Mouse (Mus musculus): Measurements from ENCODE around the gene Hecw2.

Hecw2 gene

DNA sequence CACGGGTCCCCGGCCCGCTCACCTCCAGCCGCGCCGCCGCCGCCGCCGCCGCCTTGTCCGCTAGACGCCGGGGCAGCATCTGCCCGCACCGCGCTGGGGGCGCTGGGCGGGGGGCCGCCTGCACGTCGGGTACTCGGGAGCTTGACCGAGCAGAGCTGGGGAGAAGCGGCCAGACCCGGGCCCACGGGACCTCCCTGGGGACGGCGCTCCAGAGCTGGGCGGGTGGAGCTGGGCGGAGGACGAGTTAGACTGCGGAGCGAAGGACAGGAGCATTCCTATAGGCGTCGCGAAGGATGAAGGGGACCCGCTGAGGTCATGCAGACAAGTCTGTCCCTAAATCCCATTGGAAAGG lies at the start of gene Hecw2:
Gene Hecw2, minus strand, starts transcription at position 215 of the 352 bp plus-strand sequence.
- peak; percentile 61 for DNase-seq (ENCODE audit: low read depth, low spot score)

DNA sequence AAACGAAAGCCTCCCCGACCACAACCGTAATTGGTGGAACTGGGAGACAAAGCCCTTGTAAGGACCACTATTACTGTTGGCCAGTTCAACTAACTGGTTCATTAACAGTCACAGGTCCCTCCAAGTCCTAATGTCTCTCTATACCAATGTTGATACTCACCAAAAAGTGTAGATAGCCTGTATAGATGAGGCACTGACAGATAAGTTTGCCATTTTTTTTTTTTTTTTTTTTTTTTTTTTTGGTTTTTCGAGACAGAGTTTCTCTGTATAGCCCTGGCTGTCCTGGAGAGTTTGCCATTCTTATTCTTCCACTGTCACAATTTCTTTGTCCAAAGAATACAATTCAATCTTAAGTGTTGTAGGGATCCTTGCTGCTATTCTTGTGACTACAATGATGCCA lies 47.8 kb upstream of the Hecw2 start:
- DNase-seq (ENCODE audit: low read depth, low spot score) = no peak

DNA sequence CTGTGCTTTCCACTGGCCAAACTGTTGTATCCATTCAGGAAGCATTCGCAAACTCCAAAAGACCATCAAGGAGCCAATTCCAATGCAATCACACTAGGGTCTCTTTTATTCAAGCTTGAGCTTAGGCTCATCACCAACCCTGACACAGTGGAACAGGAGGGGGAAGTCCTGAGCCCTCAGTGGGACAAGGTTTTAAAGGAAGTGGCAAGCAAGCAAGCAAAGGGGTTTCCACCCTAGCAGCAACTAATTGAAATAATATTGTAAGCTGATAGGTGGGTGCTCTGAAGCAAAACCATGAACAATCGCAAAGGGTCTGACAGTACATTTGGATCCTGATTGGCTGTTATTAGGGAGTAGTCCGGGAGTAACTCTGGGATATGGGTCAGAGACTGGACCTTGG lies 25.3 kb upstream of the Hecw2 start:
- DNase-seq (ENCODE audit: low read depth, low spot score) = no peak

DNA sequence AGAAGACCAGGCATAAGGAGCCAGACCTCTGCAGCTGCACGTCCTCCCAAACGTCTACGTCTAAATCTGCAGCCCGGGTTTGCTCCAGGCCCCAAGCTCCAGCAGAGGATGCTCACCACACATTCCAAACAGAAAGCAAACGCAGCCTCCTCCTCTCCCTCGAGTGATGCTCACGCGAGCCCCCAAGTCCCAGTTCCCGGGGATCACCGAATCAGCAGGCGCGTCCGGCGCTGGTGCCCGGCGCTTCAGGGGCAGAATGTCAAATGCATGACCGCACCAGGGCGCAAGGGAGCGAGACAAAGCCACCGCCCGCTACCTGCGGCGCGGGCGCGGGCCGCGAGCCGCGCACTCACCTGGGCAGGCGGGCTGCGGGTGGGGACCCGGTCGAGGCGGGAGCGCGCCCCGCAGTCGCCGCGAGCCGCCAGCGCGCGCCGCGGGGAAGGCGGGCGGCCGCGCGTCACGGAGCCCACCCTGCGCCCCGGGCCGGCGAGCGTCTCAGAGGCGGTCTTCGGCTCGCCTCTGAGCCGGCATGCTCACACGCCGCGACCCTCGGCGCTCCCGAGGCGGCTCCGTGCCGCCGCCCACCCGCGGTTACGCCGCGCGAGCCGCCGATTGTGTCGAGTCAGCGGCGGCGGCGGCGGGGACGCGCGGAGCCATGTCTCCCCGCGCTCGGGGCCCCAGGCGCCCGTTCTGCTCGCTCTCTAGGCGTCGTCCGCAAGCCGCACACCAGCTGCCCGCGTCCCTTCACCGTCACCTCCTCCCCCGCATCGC lies 600 bp downstream of the Hecw2 start:
- DNase-seq (ENCODE audit: low read depth, low spot score) = peak; percentile 83

DNA sequence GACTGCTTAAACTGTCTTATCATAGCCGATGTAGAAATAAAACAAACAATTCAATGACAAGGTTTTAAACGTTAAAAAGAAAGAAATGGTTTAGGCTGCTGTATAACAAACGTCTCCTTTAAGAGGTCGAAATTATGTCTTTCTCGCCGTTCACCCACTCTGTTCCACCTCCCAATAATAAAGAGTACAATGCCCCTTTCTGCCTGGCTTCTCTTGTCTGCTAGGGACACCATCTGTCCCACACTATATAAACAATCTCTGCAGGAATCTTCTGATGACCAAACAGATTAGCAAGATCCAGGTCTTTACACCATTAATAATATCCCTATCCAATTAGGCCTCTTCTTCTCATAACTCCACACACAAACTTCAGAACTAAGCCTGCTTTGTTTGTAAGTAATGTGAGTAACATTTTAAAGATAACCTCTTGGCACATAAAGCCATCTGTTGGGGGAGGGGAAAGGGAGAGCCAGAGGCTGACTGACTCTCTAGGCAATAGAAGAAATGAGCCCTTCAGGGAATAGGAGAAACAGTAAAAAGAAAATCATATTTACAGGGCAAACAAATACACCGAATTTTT lies 1.7 kb downstream of the Hecw2 start:
- DNase-seq (ENCODE audit: low read depth, low spot score) = no peak

DNA sequence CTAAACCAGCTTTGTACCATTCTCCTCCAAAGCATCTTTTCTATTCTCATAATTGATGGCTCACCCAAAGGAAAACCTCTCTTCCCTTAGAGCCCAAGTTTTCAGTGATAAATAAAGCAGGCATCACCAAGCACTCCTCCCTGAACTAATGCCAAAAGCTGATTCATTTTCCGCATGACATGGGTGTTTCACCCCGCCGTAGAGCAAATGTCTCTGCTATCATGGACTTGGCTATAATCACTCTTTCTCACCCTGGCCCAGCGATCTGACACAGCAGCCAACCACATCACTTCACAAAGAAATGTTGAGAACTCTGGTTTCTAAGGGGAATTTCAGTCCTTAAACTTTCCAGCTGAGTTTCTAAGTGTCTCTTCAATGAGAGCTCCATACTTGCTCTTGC lies 7.4 kb downstream of the Hecw2 start:
- DNase-seq (ENCODE audit: low read depth, low spot score) = no peak

DNA sequence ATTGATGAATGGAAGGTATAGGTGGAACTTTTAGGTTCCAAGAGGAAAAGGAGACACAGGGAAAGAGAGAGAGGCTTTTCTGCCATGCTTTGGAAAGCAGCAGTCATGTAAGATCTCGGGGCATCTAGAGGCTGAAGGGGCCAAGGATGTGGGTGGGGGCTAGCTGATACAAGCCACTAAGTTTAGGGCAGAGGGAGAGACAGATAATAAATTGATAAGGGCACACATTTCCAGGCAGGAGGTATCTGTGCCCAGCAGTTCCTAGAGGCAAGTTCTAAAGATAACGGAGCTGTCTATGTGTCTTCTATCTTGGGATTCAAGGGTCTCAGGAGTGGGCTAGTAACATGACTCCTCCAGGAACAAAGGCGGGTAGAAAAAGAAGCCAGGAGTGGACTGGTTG lies 8.6 kb downstream of the Hecw2 start:
- no peak for DNase-seq (ENCODE audit: low read depth, low spot score)

DNA sequence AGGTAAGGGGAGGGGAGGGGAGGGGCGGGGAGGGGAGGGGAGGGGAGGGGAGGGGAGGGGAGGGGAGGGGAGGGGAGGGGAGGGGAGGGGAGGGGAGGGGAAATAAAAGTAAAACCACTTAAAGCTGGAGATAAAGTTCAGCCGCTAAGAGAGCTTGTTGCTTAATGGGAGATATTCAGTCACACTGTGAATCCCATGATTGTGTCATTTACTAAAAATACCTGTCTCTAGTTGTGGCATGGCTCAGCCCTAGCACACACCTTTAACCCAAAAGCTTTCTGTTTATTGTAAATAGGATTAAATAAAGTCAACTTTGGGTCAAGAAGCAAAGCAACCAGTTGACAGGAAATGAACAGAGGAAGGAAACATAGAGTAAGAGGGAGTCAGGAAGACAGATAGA lies 14.3 kb downstream of the Hecw2 start:
- DNase-seq (ENCODE audit: low read depth, low spot score) = no peak

DNA sequence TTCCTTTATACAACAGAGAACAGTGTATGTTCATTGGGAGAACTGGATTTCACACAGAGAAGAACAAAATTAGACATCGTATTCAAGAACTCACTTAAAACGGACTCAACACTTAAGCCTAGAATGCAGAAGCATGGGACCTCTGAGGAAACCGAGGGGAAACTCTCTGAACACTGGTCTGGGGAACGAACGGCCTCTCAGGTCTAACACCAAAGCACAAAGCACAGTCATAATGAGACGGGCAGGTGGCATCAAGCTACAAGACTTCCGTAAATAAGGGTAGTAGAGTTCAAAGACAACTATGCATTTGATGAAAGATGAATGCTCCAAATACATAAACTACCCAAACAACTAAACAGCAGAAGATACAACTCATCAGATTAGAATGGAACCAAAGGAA lies 15.8 kb downstream of the Hecw2 start:
- no peak for DNase-seq (ENCODE audit: low read depth, low spot score)

DNA sequence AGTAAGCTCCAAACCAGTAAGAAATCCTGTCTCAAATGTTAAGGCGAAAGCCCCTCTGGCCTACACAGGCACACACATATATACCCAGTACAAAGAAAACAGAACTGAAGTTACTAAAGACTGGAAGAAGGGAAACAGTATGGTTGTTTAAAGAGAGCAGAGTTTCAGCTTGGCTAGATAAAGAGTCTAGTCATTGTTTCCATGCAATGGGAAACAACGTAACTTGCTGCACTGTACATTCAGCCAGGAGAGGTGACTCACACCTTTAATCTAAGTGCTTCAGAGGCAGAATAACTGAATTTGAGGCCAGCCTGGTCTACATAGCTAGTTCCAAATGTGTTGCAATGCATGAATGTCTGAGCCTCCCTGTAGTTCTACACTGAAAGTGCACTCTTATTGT lies 18.4 kb downstream of the Hecw2 start:
- DNase-seq (ENCODE audit: low read depth, low spot score) = no peak

DNA sequence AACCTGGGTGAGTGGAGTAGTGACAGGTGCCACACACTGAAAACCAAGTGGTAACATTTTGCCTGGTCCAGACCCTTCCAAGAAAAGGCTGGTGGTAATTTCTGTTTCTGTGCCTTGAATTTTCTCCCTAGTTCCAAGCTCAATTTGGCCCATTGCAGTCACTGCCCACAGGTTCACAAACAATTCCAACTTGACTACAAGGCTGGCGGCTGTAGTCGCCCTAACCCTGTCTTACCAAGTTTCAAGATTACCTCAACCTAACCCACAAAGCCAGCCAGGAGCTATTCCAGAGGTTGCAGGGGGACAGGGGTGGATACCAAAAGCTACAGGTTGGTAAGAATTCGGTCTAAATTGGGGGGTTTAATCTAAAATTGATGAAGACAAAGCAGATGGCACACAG lies 27.0 kb downstream of the Hecw2 start:
- DNase-seq (ENCODE audit: low read depth, low spot score) = no peak

DNA sequence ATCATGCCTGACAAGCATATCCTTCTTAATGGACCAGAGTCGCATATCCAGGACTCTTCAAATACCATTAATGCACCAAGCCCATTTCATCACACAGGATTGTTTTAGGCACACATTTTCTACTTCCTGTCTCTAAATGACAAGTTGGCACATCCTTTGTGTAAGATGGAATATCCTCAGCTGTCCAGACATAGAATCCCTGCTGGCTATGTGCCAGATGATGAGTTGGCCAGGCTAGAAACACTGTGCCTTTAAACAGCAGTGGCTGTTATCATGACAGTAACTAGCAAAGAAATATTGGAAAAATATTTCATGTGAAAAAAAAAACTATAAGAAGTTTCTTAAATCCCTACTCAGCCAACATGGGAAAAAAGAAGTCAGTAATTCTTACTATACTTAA lies 35.4 kb downstream of the Hecw2 start:
- no peak for DNase-seq (ENCODE audit: low read depth, low spot score)

DNA sequence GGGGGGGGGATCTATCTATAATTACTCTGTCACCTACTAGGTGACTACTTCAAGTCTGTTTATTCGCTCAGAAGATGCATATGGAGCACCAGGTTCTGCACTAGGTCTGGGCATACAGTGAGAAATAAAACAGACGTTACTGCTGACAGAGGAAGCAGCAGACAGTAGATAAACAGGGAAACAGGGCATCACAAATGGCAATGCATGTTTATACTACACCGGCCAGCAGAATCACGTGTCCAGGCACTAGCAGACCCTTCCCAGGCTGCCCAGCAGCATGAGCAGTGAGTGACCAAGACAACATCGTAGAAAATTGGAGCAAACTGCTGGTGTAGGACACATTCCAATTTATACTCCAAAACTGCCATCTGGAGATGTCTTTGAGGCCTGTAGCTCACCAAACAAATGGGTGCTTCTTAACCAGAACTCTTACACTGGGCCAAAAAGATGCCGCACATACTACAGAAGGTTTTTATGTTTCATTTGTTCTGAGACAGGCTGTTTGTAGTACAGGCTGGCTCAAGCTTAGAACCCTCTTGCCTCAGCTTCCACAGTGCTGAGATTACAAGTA lies 41.7 kb downstream of the Hecw2 start:
- DNase-seq (ENCODE audit: low read depth, low spot score) = no peak

DNA sequence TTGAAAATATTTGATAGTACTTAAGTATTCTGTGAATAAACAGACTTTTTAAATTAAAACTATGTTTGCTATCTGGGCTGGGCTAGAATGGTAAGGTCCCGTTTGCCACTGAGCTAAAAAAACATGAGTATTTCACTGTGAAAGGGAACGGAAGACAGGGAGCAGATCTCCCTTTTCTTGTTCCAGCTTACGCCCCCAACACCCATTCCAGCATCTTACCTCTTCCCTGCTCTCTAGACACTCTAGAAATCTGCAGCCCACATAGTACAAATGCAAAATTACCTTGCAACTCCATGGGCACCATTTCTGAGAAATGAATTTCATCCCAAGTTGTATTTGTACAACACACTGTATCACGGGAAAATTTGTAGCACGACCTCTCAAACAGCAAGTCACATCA lies 49.9 kb downstream of the Hecw2 start:
- DNase-seq (ENCODE audit: low read depth, low spot score) = no peak

DNA sequence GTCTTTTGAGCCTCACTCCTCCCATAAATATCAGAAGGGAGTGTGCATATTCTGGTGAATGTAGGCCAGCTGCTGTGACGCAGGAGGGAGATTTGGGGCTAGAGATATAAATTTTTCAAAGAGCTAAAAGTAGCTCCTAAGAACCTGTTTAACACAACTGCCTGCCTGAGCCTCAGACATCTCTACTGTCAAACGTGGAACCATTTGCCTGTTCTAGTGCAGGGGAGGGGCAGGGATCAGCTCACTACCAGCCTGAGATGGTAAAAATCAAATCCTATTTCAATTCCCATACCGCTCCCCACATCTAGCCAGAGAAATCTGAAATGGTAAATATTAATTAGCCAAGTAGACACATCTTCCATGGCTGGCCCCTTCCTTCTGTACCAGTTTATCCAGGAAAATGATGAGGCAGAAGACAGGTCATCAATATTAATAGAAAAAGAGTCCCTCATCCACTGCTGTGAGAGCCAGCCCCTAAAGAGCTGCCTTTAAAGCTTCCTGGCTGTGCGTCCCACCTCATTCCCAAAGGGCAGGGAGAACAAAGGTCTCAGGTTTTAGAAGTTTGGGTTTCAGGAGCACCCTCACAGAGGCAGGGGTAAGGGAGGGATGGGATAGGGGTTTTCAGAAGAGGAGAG lies 61.0 kb downstream of the Hecw2 start:
- DNase-seq (ENCODE audit: low read depth, low spot score) = no peak

DNA sequence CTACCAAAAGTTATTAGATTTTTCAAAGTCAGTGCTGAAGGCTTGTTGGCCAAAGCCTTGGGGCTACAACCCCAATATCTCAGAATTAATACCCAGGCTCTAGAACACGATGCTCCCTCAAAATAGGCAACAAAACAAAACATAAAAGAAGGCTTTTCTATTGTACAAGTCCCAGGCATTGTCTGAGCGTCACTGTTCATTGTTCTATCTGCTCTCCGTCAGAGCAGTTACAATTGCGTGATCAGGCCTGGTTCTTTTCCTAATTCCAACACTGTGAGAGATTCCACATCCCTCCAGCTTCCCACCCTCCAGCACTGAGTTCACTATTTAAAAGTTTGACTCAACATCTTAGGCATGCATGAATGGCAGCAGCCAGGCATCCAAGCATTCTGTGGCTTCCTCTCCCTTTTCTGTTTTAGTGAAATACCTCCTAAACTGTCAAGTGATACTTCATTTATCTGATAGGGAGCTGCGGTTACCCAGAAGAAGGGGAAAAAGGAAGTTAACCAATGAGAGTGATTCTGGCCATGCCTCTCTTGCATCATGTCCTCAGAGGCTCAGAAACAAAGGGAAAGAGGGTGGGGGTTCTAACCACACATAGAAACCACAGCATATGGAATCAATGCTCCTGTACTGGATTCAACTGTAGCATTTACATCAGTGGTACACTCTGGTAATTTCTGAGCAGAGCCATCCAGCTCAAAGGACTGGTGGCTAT lies 66.1 kb downstream of the Hecw2 start:
- no peak for DNase-seq (ENCODE audit: low read depth, low spot score)

DNA sequence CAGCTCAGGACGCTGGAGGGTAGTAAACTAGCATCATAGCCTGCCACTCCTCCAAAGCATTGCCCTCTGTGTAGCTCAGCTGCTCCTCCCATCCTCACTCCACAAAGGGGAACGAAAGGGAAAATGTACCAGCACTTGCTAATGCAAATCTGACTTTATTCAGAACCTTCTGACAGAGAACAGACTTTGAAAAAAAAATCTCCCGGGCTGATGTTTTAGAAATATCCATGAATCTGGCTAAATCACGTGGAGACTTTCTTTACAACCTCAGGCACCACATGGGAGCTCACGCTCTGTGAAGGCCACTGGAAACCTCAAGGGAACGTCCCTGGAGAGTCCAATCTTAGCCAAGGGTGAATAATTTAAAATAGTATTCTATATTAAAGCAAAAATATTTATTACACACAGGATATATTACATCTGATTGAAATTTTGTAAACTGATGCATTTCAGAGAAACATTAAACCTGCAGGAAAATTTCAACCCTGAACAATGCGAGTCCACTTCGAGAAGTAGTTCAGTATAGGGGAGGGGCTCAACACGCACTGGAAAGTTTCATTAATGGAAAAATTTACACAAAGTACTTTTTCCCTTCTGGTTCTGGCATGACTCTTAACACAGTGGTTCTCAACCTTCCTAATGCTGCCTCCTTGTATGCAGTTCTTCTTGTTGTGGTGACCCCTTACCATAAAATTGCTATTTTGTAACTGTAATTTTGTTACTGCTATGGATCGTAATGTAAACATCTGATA lies 67.8 kb downstream of the Hecw2 start:
- DNase-seq (ENCODE audit: low read depth, low spot score) = no peak

DNA sequence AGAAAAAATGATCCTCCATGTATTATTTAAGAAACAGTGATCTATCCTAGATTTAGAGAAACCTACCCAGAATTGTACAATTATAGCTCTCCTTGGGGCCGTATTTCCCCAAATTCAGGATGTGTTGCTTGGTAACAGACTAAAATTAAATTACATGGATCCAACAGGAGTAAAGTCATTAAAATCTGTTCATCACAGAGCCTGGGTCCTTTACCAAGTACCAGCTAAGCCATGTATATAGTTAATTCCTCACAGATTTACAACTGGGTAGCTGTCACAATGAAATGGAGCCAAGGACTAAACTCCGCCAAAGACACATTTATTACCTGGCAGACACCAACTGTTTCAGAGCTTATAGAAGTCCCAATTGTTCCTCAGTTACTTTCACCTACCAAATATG lies 72.4 kb downstream of the Hecw2 start:
- DNase-seq (ENCODE audit: low read depth, low spot score) = no peak

DNA sequence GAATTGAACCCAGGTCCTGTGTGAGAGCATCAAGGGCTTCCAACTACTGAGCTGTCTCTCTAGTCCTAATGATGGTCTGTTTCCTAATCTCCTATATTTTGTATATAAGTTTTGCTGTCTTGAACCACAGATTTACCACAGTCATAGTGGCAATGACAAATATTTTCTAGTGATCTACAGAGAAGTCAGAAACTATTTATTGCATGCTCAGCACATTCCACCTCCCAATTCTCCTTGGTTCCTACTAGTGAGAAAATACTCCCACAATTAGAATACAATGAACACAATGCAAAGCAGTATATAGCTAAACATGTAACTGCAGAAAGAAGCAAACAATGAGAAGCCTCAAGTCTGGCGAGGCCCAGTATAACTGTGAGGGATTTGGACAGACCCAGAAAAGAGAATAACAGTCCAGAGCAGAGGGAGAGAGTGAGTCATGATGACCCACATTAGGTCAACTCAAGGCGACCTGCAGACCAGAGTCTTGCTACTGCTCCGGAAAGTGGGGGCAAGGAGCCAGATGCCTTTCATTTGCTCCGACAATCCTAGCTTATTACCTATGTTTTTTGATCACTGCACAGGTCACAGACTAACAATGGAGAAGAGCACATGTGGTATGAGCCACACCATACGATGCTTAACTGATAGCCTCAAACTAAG lies 73.8 kb downstream of the Hecw2 start:
- DNase-seq (ENCODE audit: low read depth, low spot score) = no peak

DNA sequence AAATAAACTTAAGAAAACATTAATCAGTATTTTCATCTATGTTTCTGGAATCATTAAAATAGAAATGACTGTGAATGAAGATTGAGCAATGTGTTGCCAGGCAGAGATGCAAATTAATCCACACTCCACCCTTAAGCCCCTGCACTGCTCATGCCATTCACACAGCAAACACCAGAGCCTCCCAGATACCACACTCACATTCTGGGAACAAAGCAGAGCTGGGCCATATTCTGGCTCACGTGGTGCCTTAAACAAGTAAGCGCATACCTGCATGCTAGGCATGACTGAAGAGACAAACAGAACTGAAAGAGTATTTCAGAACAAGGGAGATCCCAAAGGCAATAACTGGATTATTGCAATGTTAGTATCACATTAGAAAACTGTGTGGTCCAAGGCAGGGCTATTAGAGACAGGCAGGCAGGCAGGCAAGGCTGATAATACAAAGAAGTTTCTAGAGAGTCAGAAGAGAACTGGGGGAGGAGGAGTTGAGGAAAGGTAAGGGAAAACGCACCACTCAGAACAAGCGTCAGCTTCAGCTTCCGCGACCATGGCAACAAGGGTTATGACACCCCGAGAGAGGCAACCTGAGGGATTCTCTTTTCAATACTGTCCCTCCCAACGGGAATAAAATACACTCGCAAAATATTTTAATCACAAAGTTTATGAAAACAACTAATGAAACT lies 75.2 kb downstream of the Hecw2 start:
- DNase-seq (ENCODE audit: low read depth, low spot score) = peak; percentile 5

Data from R1 (cell line).